Mouse (Mus musculus): ENCODE data around the gene Gm21972.
A peak's percentile ranks its signal among the peaks of the same experiment; 100 is the strongest.

Gm21972 gene

GRCm38 (mm10) chr1:86133337-86133736 is at the start of gene Gm21972:
Gene Gm21972 (plus strand): TSS chr1:86133637.
- DNase-seq (ENCODE audit: low spot score) = no peak

DNA sequence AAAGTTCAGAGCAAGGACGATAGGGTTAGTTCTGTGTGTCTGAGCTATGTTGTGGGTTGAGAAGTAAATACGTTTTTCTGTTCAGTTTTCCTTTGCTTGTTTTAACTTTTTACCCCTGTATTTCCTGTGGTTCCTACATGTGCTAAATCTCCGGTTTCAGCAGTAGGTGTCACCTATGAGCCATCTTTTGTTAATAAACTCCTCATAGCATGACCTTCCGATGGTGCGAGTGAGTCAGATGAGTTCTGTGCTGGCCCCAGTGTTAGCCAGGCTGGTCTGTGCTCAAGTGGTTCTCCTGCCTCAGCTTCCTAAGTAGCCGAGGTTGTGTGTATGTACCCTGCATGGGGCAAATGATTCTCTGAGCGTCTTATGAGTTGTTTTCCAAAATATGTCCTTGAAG is 39.0 kb upstream of the Gm21972 start:
- no peak for DNase-seq (ENCODE audit: low spot score)

DNA sequence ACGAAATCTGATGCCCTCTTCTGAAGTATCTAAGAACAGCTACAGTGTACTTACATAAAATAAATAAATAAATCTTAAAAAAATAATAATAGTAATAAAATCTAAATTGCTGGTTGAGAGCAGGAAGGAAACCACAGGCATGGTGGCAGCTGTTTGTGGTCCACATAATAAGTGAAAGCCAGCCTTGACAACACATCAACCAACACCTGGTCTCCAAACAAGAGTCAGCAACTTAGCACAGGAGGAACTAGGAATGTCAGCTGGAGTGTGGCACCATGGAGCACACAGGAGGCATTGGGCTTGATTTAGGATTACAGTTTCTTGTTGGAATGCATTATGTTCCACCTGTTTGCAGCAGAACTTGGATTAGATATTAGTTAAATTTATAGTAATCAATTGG is 28.4 kb upstream of the Gm21972 start:
- DNase-seq (ENCODE audit: low spot score) = no peak

DNA sequence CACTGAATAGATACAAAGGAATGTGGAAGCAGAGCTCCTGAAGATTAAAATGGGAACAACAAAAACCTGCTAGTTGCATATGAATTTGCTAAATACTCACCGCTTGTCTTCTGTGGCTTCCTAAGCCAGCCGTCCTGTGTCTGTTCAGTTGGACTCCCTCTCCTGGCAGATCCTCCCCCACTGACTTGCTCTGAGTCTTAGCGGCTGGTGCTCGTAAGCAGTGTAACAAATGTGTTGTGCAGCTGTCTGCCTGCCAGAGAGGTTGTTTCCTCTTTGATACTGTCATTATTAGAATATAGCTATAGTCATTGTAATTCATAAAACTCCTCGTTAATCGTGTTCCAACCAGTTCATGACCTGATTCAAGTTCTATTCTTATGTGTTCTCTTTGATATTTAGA is 21.7 kb upstream of the Gm21972 start, which contains the start of gene Htr2b:
Htr2b (minus strand) TSS at position 192 of the 400 bp plus-strand sequence.
- peak; percentile 59 for DNase-seq (ENCODE audit: low spot score)

GRCm38 (mm10) chr1:86114141-86114540 is 19.3 kb upstream of the Gm21972 start:
- no peak for DNase-seq (ENCODE audit: low spot score)

GRCm38 (mm10) chr1:86119549-86119948 is 13.9 kb upstream of the Gm21972 start:
- no peak for DNase-seq (ENCODE audit: low spot score)

DNA sequence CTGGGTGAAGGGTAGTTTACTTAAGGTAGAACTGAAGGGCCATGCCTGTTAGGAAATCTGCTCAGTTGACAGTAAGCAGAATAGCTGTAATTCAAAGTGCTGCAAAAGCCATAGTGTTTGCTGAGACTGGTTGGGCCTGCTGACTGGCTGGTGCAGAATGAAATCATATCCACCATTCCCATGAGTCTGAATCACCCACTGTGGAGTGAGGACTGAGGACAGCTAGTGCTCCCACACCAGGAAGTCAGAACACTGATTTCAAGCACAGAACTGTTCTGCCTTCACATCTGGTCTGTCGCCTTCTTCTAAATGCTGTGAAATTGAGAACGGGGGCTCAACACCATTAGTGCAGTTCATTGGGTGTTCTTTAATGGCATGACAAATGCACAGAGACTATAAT is 7.4 kb upstream of the Gm21972 start:
- no peak for DNase-seq (ENCODE audit: low spot score)

DNA sequence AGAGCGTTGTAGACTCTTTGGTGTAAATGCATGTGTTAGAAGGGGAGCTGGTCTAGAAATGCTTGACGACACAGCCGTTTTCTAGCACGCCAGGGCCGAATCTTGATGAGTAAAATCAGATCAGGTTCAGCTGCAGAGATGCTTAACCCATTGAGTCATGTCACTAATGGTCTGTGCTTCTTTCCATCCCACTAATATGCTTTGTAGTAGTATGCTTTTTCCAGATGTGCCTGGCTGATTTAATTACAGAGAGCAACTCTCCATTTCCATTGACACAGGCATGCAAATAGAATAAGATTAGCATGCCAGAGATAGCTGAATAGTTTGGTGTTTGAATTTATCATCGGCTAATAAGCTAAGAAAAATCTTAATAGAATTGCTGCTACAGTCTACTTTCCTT is 1.9 kb downstream of the Gm21972 start:
- DNase-seq (ENCODE audit: low spot score) = no peak

GRCm38 (mm10) chr1:86141081-86141480 is 7.6 kb downstream of the Gm21972 start:
- no peak for DNase-seq (ENCODE audit: low spot score)

GRCm38 (mm10) chr1:86143165-86143564 is 9.7 kb downstream of the Gm21972 start:
- DNase-seq (ENCODE audit: low spot score) = no peak

DNA sequence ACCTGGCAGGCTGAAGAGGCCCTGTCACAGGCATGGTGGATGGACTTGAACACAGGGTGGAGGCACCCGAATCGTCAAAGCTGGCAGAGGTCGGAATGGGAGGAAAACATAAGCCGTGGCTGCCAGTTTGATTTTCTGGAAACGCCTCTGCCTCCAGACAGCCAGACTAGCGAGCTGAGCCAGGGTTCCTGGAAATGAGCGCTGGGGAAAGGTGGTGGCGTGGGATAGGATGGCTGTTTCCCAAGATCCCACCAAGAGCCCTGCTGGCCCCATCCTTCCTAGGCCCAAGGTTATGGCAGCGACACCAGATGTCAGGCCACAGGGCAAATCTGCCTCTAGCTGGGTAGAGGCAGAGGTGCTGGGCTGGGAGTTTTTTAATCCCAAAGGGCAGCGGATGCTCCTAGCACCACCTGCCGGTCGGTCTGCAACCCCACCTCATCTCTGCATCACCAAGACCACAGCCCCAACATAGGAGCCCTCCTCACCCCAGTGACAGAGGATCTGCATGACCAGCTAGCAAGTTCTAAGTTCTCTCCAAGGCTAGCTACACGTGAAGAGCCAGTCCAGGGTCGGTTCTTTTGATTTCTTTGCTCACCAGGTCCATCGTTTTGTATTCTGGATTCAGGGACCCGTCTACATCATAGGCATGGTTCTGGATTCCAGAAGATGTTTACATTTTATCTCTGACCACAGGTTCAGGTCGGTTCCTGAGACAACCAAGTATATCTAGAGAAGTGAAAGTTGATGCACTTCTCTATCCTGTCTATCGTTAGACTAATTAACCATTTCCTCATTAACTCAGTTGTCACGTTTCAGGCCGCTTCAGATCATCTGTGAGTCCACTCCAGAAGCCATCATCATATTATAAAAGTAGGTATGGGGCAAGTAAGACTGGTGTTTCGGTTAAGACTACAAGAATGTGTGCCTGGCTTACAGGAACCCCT is 10.8 kb downstream of the Gm21972 start:
- DNase-seq (ENCODE audit: low spot score) = no peak

DNA sequence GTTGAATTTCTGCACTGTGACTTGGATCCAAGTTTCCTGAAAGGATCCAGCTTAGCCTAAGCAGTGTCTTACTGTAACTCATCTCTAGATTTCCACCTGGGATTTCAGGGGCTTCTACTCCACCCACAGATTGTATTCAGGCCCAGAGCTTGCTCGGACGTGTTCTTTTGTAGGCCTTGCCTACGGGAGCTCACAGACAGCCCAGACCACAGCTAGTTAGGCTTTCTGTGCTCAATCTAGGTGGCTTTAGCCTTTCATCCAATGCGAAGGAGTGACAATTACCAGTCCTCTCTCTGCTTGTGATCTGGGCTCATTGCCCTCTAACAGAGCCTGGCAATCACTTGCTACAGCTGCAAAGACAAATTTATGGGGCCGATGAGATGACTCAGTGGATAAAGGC is 12.9 kb downstream of the Gm21972 start:
- no peak for DNase-seq (ENCODE audit: low spot score)

- DNase-seq (ENCODE audit: low spot score) = no peak
These were observed 14.1 kb downstream of the Gm21972 start for GRCm38 (mm10) chr1:86147557-86147956.

GRCm38 (mm10) chr1:86148161-86148560 is 14.7 kb downstream of the Gm21972 start:
- DNase-seq (ENCODE audit: low spot score) = no peak

DNA sequence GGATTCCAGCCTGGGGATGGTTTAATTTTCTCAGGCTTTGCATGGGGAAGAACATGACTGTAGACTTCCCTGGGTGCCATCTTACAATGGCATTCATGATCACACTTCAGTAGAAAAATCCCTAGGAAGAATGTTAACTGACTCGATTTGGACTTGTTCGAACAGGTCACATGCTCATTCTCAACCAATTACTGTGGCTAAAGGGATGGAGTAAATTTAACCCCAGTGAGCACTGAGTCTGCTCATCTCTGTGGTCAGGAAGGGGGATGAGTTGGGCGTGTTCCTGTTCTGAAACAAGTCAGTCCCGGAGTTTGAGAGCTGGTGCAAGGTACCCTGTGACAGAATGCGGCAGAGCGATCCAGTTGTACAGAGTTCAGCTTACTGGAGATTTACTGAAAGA is 17.5 kb downstream of the Gm21972 start:
- no peak for DNase-seq (ENCODE audit: low spot score)

DNA sequence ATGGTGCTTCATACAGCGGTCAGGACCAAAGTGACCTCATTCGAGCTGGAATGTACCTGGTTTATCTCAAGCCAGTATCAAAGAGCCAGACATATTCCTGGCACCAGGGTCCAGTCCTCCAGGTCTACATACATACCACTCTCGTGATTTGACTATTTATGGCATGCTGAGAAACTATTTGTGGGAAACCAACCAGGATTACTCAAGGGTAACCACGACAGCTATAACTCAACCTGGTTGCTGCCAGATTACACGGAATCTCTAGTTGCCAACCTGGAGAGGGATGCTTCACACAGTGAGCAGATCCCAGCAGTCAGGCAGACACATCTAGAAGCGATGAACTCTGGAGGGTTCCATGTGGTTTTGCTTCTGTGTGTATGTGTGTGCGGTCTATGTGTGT is 17.9 kb downstream of the Gm21972 start:
- DNase-seq (ENCODE audit: low spot score) = no peak

GRCm38 (mm10) chr1:86152618-86153017 is 19.2 kb downstream of the Gm21972 start:
- DNase-seq (ENCODE audit: low spot score) = no peak

DNA sequence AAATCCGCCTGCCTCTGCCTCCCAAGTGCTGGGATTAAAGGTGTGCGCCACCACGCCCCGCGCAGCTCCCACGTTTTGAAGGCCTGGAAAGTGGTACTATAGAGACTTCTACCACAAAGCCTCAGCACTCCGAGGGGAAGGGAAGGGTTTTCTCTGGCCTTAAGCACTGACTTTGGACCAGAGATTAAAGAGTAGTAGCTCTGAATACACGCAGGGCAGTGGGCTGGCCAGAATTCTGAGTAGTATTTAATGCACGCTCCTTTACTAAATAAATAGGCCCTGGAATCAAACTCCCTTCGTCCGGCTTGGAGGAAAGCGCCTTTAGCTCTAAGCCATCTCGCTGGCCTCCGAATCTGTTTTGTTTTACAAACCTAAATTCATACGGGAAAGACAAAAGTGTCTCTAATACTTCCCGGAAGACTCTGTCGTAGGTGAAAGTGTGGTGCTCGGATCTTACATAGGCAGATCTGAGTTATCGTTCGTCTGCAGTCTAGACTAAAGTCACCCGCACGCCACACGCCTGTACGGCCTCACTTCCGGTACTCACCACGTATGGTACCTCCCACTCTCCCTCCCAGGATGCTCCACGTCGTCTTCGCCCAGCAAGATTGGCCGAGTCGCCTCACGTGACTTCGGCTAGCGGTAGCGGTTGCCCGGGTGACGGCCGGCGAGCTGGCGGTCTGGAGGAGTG is 20.8 kb downstream of the Gm21972 start, which contains the start of gene Armc9:
Armc9 (plus strand) TSS at position 648 of the 691 bp plus-strand sequence.
- DNase-seq (ENCODE audit: low spot score) = peak; percentile 96

DNA sequence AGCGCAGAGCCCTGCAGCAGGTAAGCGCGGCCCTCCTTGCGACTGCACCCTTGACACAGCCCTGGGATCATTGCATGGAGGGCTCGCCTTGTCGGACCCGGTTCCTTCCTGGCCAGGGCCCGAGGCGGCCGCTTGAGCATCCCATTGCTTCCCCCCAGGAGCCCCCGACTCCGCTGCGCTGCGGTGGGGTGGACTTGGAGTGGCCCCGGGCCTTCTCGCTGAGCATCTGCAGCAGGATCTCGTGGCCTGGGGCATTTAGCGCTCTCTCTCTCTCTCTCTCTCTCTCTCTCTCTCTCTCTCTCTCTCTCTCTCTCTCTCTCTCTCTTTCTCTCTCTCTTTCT is 21.4 kb downstream of the Gm21972 start:
- DNase-seq (ENCODE audit: low spot score) = no peak

GRCm38 (mm10) chr1:86156075-86156474 is 22.6 kb downstream of the Gm21972 start:
- DNase-seq (ENCODE audit: low spot score) = no peak

GRCm38 (mm10) chr1:86156595-86156994 is 23.2 kb downstream of the Gm21972 start:
- DNase-seq (ENCODE audit: low spot score) = no peak

DNA sequence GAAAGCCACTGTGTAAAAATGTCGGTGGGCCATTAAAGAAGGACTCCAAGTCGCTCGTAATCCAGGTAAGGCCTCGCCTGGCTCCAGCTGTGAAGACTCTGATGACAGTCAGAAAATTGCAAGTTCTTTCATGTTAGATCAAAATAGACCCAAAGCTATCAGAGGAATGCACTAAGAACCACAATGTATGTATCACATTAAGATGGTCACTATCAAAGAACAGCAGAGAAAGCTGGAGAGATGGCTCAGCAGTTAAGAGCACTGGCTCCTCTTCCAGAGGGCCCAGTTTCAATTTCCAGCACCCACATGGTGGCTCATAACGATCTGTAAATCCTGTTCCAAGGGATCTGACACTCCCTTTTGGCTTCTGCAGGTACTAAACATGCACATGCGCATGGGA is 26.6 kb downstream of the Gm21972 start:
- DNase-seq (ENCODE audit: low spot score) = no peak

- no peak for DNase-seq (ENCODE audit: low spot score)
These were observed 27.0 kb downstream of the Gm21972 start for GRCm38 (mm10) chr1:86160479-86160878.
